Mouse (Mus musculus) limb, embryonic 15.5 days (tissue): ENCODE measurements at regions not wholly inside any gene's neighbourhood (a gene's known extent, or its start where the extent isn't known, plus 50 kb on each side); places are given as distances from the start of the nearest gene placed in this dataset. TPM values are rescaled to one million over a fixed set of nuclear protein-coding genes. Genes with fewer than 3 reads are reported as not detected.

Source experiments
- microRNA counts: library from miRNA; unstranded; fragments of <30 nt; microRNA quantifications from one replicate; lab custom pipeline; 2016
- microRNA-seq: library from miRNA; unstranded; fragments of <30 nt; microRNA quantifications from one replicate; pipeline ENCODE4, GENCODE M21; 2016

MicroRNAs in the stretch of these regions (microRNA counts, 519-probe panel; counts per million panel counts)
- microRNA mmu-miR-124 (lab: Ali Mortazavi, UCI) = 1,499 counts per million, percentile 16 among the panel's probes with 10 or more counts

Small RNA genes in the stretch of these regions (microRNA-seq; reads per million reads assigned to microRNA genes)
- gene Mir124a-1 (not detected), gene Mir3078 (not detected)
